Mouse (Mus musculus): ENCODE results near the gene Emp1. TPM values are rescaled to one million over a fixed set of nuclear protein-coding genes. Genes with fewer than 3 reads are reported as not detected.

The Emp1 gene
- polyA plus RNA-seq, 1 experiment from 2014 or later = 15.1 TPM

DNA sequence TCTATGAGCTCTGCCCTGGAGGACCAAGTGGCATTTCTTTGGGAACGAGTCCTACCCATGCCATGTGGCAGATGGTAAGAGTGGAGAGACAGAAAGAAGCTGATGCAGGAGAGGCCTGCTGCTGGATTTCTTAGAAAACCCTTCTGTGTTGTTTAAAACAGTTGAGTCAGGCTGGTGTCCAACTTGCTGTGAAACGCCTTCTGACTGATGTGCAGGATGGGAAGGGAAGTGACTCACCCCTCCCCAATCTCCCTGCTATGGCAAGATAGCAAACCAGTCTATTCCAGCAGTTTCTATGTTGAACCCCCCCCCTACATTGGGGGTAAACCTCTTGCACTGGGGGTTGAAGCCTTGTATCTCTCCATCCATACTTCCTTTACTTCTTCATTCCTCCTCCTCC is 65.9 kb downstream of the Emp1 start:
- Histone ChIP-seq H3K4me3 (no peak overlapping the region), H3K4me1 (replicated peaks) (0 out of 2 replicates have a peak, but pooled peaks cover 7% of the 10 kb centered on the region), H3K27me3 (no peaks in the 10 kb centered on the region), H3K4me2 (no peak overlapping the region), H3K27ac (replicated peaks) (no peak overlapping the region), H3K9ac (no peak overlapping the region), H3K36me3 (no peaks in the 10 kb centered on the region), H3K9me3 (no peaks in the 10 kb centered on the region)
- ATAC-seq (ENCODE audit: low read depth) = no peak
- 82% methylated on average over 2 of the region's 2 CpGs for WGBS

DNA sequence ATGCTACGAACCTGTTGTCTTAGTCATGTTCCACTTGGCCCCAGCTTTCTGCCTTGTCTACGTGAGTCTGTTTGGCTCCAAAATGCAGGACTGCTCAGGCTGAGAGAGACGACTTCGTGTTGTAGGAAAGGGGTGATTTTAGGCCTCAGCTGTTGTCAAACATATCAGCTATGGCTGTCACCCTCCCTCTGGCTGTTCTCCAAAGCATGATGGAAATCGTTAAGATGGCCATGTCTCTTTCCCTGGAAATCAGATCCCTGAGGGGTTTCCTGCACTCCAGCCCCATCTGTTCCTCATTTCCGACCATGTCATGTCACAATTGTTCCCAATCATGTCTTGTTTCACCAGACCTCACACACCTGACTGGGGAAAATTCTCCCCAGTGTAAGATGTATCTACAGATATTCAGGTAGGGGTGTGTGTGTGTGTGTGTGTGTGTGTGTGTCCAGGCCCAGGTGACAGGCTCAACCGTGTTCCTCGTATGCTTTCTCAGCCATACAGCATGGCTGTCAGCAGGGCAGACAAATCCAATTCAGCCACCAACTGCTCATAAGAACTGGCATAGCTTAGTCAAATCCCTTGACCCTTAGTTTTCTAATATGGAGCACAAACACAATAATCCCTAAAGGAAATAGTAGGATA is 67.0 kb downstream of the Emp1 start:
- peak; percentile 15; the same call in 1 of the 2 replicates for ATAC-seq (ENCODE audit: low read depth)
- Histone ChIP-seq H3K27me3 (no peaks in the 10 kb centered on the region), H3K9me3 (no peaks in the 10 kb centered on the region), H3K36me3 (no peaks in the 10 kb centered on the region), H3K27ac (replicated peaks) (no peak overlapping the region), H3K4me1 (replicated peaks) (0 out of 2 replicates have a peak, but pooled peaks cover 7% of the 10 kb centered on the region), H3K4me3 (no peak overlapping the region), H3K9ac (no peak overlapping the region), H3K4me2 (no peak overlapping the region)
- WGBS = 63% methylated on average over 8 of the region's 8 CpGs

- Histone ChIP-seq H3K4me3 (no peak overlapping the region), H3K9me3 (no peaks in the 10 kb centered on the region), H3K9ac (no peak overlapping the region), H3K27me3 (no peaks in the 10 kb centered on the region), H3K27ac (replicated peaks) (no peak overlapping the region), H3K4me1 (replicated peaks) (0 out of 2 replicates have a peak, but pooled peaks cover 7% of the 10 kb centered on the region), H3K4me2 (no peak overlapping the region), H3K36me3 (no peaks in the 10 kb centered on the region)
- no peak for ATAC-seq (ENCODE audit: low read depth)
- 84% methylated on average over 8 of the region's 8 CpGs for WGBS
Measured at GRCm38 (mm10) chr6:135430441-135430970, 68.2 kb downstream of the Emp1 start.

Other genes starting within 250 kb of the Emp1 start
- not detected in 2 replicates for gene Gprc5d, start 244.3 kb upstream of the Emp1 start, polyA plus RNA-seq (2015; fragmentation: Nextera tagmentation; extraction: Ambion mirVana)
- gene Fam234b, start 164.6 kb upstream of the Emp1 start, polyA plus RNA-seq (2015; fragmentation: Nextera tagmentation; extraction: Ambion mirVana) = 82.9 and 92.2 TPM in 2 replicates
- gene Hebp1, start 164.5 kb upstream of the Emp1 start, polyA plus RNA-seq (2015; fragmentation: Nextera tagmentation; extraction: Ambion mirVana) = 5.2 and 6.3 TPM in 2 replicates
- gene Gsg1, start 108.2 kb upstream of the Emp1 start, polyA plus RNA-seq (2015; fragmentation: Nextera tagmentation; extraction: Ambion mirVana) = 0.33 and 0.61 TPM in 2 replicates
- 0.20 TPM in 1 of 2 replicates, not detected in the other for gene Pbp2, start 52.1 kb upstream of the Emp1 start, polyA plus RNA-seq (2015; fragmentation: Nextera tagmentation; extraction: Ambion mirVana)